Mouse (Mus musculus) spleen, adult 2 months (tissue): ENCODE measurements at regions not wholly inside any gene's neighbourhood (a gene's known extent, or its start where the extent isn't known, plus 50 kb on each side); places are given as distances from the start of the nearest gene placed in this dataset.

Experiments
- DNase-seq, 2 experiments: peaks; one replicate each; pipeline versions ENCODE4 v3.0.0 to v3.0.0-alpha.2; 2012 to 2021; ENCODE audit warnings: low spot score in 2 of 2, low read depth in 1 of 2
- H3K27ac ChIP-seq: fragments of 200-500 bp; 2 replicates; pipeline ENCODE4 v1.5.1; 2012; ENCODE audit warnings: low read length, inconsistent platforms; ENCODE audit not compliant: insufficient read depth
- H3K27me3 ChIP-seq: fragments of 200-500 bp; 2 replicates; pipeline ENCODE4 v1.6.1; 2012; ENCODE audit warnings: mild to moderate bottlenecking, moderate library complexity, low read length, inconsistent platforms; ENCODE audit not compliant: control insufficient read depth, insufficient read depth
- H3K36me3 ChIP-seq: fragments of 200-500 bp; 2 replicates; pipeline ENCODE4 v1.6.1; 2012; ENCODE audit warnings: mild to moderate bottlenecking, low read length, inconsistent platforms; ENCODE audit not compliant: control insufficient read depth, insufficient read depth
- H3K4me1 ChIP-seq: fragments of 200-500 bp; 2 replicates; pipeline ENCODE4 v1.6.1; 2011; ENCODE audit warnings: inconsistent platforms; ENCODE audit not compliant: control insufficient read depth, insufficient read depth, insufficient read length
- H3K4me3 ChIP-seq: fragments of 200-500 bp; 2 replicates; pipeline ENCODE4 v1.5.1; 2011; ENCODE audit warnings: mild to moderate bottlenecking, inconsistent platforms; ENCODE audit not compliant: insufficient read depth, insufficient read length; ENCODE audit errors: extremely low read depth
- CTCF ChIP-seq: fragments of 200-500 bp; IDR thresholded peaks from 2 replicates; pipeline ENCODE4 v1.5.1; 2011; ENCODE audit warnings: mild to moderate bottlenecking, inconsistent platforms; ENCODE audit not compliant: insufficient read depth, insufficient read length, insufficient replicate concordance; ENCODE audit errors: extremely low read depth
- POLR2A ChIP-seq: fragments of 200-500 bp; IDR thresholded peaks from 2 replicates; pipeline ENCODE4 v1.6.1; 2011; ENCODE audit warnings: low read depth, low read length, inconsistent platforms
- WGBS: fragments of 180-500 bp; shearing (Covaris S2); methylation state at CpG from one replicate; pipeline ENCODE4 v1.1.7; 2018; 5-methylcytosine and 5-hydroxymethylcytosine counted together

- H3K4me1 ChIP-seq, result no peaks in the 10 kb centered on the region
- no peak overlapping the region for H3K27ac ChIP-seq
- no peak overlapping the region for H3K4me3 ChIP-seq
- WGBS, result 80% methylated on average over 8 of the region's 8 CpGs
- no peak for TF ChIP-seq POLR2A
- TF ChIP-seq CTCF, result no peak
- DNase-seq, result no peak
- no peaks in the 10 kb centered on the region for H3K27me3 ChIP-seq
- no peaks in the 10 kb centered on the region for H3K36me3 ChIP-seq
Observed at GRCm38 (mm10) chr2:179293114-179293513, 149.1 kb upstream of the Cdh4 start.

DNA sequence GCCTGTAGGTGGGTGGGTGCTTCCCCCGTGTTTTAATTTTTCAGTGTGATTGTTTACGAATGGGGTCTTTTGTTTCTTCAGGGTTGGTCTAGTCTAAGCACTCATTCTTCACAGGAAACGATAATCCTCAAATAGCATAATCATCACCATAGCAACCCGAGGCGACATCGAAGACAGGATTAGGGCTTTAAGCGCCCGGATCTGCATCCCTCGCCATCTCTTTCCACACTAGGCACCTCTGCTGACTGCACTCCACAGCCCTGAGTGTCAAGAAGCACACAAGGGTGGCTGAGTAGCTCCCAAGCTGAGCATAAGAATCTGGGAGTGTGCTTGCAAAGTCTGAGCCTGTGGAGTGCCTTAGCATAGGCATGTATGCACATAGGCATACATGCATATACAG is 145.2 kb upstream of the Cdh4 start:
- no peak for TF ChIP-seq POLR2A
- TF ChIP-seq CTCF, result no peak
- Histone ChIP-seq H3K4me3 (no peak overlapping the region), H3K27ac (no peak overlapping the region), H3K36me3 (no peaks in the 10 kb centered on the region), H3K27me3 (no peaks in the 10 kb centered on the region), H3K4me1 (no peaks in the 10 kb centered on the region)
- no peak for DNase-seq
- whole genome bisulfite sequencing, result 87% methylated on average over 9 of the region's 9 CpGs

- Histone ChIP-seq H3K4me1 (no peaks in the 10 kb centered on the region), H3K27ac (no peak overlapping the region), H3K4me3 (no peak overlapping the region), H3K36me3 (no peaks in the 10 kb centered on the region), H3K27me3 (no peaks in the 10 kb centered on the region)
- WGBS, result 64% methylated on average over 8 of the region's 8 CpGs
- DNase-seq, result no peak
- TF ChIP-seq POLR2A (no peak), CTCF (no peak)
Observed at GRCm38 (mm10) chr2:179303765-179304164, 138.5 kb upstream of the Cdh4 start.

DNA sequence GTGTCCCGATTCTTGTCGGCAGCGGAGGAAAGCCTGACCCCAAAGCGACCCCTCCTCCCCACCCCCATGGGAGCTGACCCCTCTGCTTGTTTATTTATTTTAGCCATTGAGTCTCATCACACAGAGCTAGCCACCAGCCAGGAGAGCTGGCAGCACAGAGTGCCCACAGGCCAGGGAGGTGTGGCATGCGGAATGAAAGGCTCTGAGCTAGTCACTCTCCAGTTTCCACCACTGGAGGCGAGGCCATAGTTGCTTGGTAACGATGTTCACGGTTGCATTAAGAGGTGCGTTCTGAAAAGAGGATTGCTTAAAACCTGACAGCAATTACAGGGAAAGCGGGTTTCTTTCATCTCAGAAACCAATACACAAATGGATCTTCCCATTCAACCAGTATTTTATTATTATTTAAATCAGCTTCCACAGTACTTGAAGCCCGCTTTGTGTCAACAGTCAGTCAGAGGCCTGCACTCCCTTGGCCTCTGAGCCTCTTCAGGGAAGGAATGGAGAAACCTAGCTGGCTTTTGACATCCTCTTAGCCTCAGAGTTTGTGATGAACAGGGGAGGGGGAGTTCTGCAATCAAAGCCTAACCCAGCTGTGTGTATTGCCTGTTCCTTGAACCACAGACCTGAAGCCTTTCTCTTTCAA is 134.8 kb upstream of the Cdh4 start:
- TF ChIP-seq CTCF (no peak), POLR2A (no peak)
- DNase-seq, result no peak
- WGBS, result 39% methylated on average over 11 of the region's 11 CpGs
- no peak overlapping the region for H3K27ac ChIP-seq
- H3K4me1 ChIP-seq, result no peaks in the 10 kb centered on the region
- no peaks in the 10 kb centered on the region for H3K27me3 ChIP-seq
- no peaks in the 10 kb centered on the region for H3K36me3 ChIP-seq
- no peak overlapping the region for H3K4me3 ChIP-seq

GRCm38 (mm10) chr2:179307932-179308303 is 134.3 kb upstream of the Cdh4 start:
- DNase-seq, result no peak
- whole genome bisulfite sequencing, result 36% methylated on average over 3 of the region's 3 CpGs
- no peak overlapping the region for H3K4me3 ChIP-seq
- no peaks in the 10 kb centered on the region for H3K4me1 ChIP-seq
- no peak for TF ChIP-seq CTCF
- TF ChIP-seq POLR2A, result no peak
- H3K27me3 ChIP-seq, result no peaks in the 10 kb centered on the region
- no peaks in the 10 kb centered on the region for H3K36me3 ChIP-seq
- H3K27ac ChIP-seq, result no peak overlapping the region

DNA sequence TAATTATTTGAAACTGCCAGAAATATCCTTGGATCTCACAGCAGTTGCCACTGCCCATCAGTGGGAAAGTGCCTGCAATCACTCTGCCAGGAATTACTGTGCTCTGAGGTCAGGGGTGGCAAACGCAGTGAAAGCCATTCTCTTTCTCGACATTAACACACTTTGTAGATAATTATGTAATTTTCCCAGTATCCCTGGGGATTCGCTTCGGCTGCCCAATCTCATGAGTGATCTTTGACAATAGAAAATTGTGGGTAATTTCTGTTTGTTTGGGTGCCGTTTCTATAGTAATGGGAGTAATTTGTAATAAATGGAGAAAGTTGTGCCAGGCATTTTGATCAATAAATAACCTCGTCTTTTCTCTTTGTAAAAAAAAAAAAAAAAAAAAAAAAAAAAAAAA is 124.2 kb upstream of the Cdh4 start:
- 79% methylated on average over 6 of the region's 6 CpGs for WGBS
- no peak overlapping the region for H3K4me3 ChIP-seq

DNA sequence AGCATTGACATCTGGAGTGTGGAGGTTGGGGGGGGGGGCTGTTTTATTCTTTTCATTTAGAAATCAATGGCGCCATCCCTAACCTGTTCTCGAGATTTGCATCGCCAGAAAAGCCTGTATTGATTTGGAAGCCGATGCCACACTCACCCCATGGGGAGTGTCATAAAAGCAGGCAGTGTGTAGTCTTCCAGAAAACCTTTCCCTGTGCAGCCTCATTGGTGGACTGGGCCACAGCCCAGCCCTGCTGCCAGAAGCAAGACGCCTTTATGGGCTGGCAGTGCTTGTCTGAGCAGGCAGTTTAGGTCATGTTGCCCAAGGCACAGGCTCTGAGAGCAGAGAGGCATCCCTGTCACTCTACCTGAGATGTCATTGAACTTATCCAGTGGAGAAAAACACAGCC is 117.0 kb upstream of the Cdh4 start:
- no peak overlapping the region for H3K27ac ChIP-seq
- TF ChIP-seq CTCF (no peak), POLR2A (no peak)
- no peaks in the 10 kb centered on the region for H3K4me1 ChIP-seq
- 79% methylated on average over 5 of the region's 5 CpGs for WGBS
- no peaks in the 10 kb centered on the region for H3K36me3 ChIP-seq
- no peak overlapping the region for H3K4me3 ChIP-seq
- H3K27me3 ChIP-seq, result no peaks in the 10 kb centered on the region
- DNase-seq, result no peak

More for the DNA sequence above, 124.2 kb upstream of the Cdh4 start:
- H3K4me1 ChIP-seq, result no peaks in the 10 kb centered on the region
- DNase-seq, result no peak
- H3K27me3 ChIP-seq, result no peaks in the 10 kb centered on the region
- no peak overlapping the region for H3K27ac ChIP-seq
- no peaks in the 10 kb centered on the region for H3K36me3 ChIP-seq
- no peak for TF ChIP-seq POLR2A
- TF ChIP-seq CTCF, result no peak
